Mouse (Mus musculus) kidney, adult 18-20 months (tissue): ENCODE results near the gene Ccdc58.
"Not testable (repeated sequence)": the region's sequence is repeated elsewhere in the genome, so short reads cannot be mapped to it uniquely, and the experiment has no call there.

ENCODE experiments used
- DNase-seq: peaks from one replicate; pipeline ENCODE4 v3.0.0; 2021

Gene Ccdc58

DNA sequence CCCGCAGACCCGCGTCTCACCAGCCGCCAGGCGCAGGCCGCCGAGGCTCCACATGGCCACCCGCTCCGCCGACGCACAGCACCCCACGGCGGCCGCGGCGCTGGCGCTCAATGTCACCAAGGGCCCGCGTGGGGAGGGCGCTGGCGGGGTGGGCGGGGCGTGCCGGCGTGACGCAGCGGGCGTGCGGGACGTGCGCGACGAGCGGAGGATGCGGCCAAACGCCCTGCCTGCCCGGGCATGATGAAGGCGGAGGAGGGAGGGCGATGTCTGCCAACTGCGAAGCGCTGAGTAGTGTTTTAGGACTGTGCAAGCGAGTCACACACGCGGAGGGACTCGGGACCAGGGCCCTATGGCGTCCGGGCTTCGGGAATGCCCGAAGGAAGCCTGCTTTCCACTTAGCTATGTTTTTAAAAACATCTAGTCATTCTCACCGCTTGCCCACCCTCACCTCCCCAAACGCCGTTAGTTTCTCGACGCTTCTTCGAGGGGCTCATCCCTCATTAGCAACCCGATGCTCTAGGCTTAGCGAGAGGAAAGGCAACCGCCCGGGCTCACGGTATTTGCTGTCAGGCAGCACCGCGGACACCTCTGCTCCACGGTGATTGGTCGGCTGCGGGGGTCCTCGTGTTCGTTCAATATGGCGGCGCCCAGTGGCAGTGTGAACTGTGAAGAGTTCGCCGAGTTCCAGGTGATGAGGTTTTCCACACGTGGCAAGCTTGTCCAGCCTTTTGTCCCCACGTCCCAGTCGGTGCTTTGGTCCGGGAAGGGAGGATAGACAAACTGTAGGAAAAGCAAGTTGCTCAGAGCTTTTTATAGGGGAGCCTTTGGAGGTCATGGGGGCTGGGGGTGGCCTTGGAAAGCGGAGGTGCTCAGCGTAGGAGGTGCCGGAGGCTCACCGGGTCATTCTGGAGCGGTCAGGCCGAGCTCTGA is at the start of gene Ccdc58, which contains the start of gene Fam162a:
Ccdc58 (plus strand) TSS at position 236 of the 930 bp plus-strand sequence.
Fam162a (minus strand) TSS at position 145 of the 930 bp plus-strand sequence.
- DNase-seq, result peak; percentile 94

DNA sequence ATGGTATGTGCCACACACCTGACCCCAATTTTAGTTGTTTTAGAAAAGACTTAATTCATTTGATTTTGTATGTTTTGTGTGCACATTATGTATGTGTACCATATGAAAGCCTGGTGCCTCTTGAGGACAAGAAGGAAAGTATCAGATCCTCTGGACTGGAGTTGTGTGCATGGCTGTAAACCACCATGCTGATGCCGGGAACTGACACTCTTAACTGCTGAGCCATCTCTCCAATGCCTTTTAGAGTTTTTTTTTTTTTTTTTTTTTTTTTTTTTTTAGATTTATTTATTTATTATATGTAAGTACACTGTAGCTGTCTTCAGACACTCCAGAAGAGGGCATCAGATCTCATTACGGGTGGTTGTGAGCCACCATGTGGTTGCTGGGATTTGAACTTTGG is 43.4 kb upstream of the Ccdc58 start:
- not testable (repeated sequence) for DNase-seq

DNA sequence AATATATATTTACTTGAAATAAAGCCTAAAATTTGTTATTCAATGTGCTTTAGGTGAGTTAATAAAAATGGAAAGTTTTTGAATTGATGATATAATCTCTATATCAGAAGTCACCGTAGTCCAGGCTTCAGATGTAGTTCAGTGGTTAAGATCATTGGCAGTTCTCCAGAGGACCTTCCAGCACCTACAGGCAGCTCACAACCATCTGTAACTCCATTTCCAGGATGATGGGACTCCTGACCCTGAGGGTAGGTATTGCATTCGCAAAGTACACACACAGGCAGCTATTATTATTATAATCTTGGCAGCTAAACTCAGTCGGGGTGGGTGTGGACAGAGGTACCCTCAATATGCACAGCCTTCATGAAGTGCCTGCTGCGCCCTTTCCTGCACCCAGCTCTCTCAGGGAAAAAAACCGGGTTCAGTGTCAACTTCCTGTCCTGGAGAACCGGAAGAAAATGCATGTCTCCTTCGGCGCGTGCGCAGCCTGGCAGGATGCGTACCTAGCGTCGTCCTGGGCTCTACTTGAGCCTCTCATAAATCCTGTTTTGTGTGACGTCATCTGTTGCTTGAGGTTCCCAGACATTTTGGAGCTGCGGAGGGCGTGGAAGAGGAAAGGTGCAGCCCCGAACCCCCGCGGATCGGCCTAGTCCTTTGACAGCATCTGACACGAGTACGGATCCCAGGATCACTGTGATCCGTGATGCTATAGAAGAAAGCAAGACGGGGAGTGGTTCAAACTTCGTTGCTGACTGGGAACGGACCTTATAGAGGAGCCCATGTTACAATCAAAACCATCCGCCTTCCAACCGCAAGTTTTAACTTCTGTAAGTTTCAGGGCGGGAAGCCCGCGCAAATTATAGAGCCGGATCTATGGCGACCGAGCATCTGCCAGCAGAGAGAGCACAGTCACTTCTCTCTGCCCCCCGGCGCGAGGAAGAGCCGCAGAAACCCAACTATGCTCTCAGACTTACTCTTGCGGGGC is 30.6 kb upstream of the Ccdc58 start, which contains the start of gene Wdr5b:
Wdr5b (plus strand) TSS at position 551 of the 985 bp plus-strand sequence.
- DNase-seq, result peak; percentile 89

DNA sequence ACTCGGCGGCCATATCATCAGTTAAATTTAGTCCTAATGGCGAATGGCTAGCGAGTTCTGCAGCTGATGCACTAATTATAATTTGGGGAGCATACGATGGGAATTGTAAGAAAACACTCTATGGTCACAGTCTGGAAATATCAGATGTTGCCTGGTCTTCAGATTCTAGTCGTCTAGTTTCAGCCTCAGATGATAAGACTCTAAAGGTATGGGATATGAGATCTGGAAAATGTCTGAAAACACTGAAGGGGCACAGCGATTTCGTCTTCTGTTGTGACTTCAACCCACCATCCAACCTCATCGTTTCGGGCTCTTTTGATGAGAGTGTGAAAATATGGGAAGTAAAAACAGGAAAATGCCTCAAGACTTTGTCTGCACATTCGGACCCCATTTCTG is 29.9 kb upstream of the Ccdc58 start:
- DNase-seq, result no peak

DNA sequence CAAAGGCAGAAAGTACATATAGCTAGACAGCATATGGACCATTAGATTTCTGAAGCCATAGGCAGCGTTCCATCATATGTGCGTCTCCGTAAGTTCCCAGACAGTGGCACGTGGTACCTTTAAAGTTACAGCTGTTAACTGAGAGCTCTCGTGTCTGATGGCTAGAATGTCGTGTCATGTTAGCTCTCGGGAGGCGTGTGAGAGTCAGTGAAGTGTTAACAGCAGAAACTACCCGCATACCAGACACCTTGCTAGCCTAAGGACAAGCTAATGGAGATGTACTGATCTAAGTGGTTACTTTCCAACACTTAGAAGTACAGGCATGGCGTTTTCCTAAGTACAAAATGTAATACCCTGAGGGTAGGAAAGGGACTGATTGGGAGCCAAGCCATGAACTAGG is 28.4 kb upstream of the Ccdc58 start:
- no peak for DNase-seq

DNA sequence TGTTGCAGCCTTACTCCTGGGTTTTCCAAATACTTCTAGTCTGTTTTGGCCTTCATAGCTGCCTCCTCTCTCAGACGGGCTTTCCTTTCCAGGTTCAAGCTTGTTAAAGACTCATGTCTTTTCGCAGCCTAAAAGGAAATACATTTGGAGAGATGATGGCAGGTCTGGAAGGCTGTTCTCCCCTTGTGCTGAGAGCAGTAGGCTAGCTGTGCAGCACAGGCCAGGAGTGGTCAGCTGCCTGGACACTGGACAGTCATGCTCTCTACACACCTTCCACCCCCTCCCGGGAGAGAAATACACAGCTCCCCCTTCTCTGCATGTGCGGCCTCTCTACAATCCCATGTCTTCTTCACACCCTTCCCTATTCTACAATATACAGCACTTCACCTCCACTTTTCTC is 27.5 kb upstream of the Ccdc58 start:
- no peak for DNase-seq

DNA sequence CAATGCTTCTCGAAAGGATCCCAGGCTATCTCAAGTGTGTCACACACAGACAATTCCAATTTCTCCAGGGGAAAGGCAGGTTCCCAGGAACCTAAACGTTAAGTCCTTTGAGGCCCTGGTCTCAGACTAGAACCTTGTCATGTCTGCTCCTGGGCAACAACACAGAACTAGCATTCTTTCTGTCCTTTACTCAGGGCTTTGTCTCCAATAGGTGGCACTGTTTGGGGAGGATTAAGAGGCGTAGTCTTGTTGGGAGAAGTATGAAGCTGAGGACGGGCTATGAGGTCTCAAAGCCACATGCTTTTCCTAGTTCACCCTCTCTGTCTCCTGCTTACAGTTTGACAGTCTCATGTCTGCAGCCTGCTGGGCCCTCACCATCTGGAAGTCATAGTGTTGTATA is 23.9 kb upstream of the Ccdc58 start:
- DNase-seq, result no peak

DNA sequence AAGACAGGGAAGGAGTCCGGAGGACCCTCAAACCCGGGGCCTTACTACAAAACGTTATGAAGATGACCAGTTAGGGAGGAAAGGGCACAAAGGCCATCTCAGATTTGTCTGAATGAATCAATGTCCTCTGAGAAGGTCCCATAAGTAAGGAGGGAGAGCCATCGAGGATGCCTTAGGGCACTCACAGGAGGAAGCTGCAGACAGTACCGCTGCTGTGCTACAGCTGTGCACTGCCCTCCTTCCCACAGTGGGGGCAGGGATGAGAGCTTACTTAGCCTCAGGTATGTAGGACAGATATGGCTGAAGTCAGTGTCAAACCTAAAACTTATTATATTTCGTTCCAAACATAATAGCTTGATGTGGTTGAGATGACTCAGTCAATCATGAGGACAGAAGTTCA is 20.0 kb upstream of the Ccdc58 start:
- DNase-seq, result no peak

DNA sequence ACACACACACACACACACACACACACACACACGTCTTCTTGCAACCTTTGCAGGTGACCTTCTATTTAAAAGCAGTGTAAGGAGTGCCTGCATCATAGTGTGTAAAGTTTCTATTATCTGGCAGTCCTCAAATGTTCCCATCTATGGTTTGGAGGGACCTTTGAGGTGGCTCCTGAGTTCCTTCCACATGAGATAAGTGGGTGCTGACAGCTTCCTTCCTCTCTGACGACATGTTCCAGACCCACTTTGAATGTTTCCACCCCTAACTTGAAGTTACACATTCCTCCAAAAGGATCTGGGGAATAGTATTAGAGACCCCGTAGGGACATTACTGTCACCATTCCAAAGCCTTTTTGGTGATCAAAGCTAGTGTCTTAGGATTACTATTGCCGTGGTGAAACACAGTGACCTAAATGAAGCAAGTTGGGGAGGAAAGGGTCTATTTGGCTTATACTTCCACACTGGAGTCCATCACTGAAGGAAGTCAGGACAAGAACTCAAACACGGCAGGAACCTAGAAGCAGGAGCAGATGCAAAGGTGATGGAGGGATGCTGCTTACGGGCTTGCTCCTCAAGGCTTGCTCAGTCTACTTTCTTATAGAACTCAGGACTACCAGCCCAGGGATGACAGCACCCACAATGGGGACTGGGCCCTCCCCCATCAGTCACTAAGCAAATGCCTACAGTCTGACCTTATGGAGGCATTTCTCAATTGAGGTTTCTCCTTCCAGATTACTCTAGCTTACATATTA is 17.8 kb upstream of the Ccdc58 start:
- no peak for DNase-seq

DNA sequence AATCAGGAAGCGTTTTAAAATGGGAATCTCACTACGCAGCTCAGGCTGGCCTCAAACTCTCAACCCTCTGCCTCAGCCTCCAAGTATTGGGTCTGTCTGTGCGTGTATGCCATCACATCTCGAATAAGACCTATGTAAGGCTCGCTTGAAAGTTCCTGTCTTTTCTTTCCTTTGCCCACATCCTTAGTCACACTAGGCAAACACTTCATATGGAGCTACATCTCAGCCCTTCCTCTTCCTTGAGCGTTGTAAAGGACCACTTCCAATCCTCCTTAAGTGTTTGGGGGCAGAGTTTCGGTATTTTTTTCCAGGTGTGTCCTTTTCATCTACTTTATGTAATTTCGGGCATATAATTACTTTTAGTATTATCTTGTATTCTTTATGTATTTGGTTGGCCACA is 16.6 kb upstream of the Ccdc58 start:
- no peak for DNase-seq

DNA sequence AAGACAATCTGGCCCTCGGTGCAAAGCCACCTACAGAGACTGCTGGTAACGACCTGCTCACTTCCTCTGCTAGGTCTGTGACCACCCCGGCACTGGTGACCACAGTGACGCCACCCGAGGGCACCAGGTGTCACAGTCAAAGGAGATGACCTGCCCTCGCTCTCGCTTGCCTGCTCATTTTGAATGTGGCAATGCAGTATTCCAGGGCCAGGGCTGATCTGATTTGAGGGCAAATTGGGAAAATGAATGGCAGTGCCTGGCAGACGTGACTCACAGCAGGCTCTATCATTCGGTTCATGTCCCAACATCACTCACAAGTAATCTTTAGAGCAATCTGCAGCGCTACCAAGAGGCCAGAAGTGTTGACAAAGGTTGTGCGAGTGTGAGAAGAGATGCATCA is 15.1 kb upstream of the Ccdc58 start:
- DNase-seq, result no peak

DNA sequence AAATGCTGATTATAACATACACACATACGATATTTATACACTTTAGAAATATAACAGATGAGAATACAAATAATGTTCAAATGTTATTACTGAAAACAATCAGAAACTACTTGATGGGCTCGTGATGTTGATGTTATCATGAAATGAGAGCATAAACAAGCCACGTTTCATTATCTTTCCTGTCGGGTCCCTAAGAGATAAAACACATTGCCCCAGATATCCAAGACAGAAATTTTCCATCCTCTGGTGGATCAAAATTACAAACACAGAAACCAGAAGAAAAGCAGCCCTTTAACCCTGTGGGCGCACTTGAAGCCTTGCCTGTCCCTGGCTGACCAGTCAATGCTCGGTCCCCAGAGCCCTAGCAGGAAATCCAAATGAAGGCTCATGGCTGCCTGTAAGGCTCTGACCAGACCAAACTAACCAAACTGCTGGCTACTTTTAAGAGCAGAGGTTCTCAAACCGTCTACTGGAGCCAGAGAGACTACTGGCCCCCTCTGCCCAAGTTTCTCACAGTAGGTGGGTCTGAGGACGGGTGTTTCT is 13.5 kb upstream of the Ccdc58 start:
- DNase-seq, result no peak

DNA sequence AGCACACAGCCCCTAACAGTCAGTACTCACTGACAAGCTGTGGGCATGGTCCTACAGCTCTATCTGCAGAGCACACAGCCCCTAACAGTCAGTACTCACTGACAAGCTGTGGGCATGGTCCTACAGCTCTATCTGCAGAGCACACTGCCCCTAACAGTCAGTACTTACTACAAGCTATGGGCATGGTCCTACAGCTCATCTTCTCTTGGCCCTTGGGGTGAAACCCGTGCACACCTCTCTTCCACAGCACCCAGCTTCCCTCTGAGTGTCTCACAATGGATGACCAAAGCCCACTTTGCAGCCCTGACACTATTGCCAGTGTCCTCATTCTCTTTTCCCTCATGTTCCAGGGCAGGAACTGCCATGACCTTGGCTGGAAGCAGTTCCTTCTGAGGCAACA is 9.0 kb upstream of the Ccdc58 start:
- not testable (repeated sequence) for DNase-seq

DNA sequence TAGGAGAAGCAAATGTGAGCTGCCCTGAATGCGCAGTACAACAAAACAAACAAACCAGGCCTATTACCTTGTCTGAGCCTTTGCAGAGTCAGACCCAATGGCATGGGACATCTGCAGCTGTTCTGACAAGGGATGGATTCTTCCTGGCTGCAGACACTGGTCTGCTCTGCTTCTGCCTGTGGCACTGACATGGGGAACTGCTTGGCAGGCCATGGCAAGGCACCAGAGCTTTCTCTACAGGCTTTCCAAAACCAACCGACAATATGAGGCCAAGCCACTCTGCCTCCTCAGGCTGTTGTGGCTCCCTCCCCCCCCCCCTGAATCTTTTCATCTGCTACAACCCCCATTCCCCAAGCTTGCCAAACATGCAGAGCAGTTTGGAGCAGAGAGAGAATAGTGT is 8.2 kb upstream of the Ccdc58 start:
- no peak for DNase-seq

DNA sequence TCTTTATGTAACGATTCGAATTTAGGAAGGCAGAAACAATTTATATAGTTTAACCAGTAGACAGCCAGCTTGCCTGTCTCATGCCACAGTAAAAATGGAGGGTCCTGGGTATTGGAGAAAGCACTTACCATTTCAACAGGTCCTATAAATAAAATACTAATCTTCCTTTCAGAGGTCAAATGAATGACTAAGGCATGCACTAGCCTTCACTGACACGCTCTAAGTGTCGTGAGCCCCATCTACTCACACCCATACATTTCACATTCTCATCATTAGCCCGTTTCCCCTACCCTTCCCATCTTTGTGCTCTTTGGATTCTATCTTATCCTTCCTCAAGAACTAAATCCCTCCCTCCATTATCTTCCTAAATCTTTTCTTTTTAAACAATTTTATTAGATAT is 6.6 kb upstream of the Ccdc58 start:
- no peak for DNase-seq

DNA sequence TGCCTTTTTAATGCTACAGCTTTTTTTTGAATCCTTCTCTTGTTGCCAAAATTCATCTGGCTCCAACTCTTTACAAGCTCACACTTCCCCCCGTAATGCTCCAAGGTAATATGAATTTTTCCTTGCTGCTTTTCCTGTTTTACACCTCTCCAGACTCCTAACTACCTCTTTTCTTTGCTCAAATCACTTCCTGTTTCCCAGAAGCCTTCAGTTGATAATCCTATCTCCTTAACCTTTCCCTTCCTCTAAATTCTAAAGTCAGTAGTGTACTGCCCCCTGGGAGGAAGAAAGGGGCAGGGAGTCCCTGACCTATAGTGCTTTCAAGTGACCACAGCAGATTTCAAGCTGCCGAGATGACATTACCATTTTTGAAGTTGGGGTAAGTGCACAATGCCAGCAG is 3.8 kb upstream of the Ccdc58 start:
- no peak for DNase-seq

DNA sequence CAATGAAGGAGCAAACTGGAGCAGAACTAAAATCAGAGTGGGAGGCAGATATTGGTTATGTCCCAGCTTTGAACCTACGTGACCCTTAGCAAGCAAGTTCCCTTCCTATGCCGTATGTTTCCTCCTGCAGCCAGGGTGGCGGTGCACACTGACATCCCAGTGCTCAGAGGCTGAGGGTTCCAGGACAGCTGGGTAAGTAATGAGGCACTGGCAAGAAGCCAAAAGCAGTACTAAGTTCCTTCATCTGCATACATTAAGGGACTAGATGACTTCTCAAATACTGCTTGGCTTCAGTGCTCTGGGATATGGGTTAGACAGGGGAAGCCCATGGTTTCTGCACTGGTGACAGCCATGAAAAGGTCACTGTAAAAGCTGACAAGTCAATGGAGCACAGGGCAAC is 3.1 kb upstream of the Ccdc58 start:
- DNase-seq, result no peak

DNA sequence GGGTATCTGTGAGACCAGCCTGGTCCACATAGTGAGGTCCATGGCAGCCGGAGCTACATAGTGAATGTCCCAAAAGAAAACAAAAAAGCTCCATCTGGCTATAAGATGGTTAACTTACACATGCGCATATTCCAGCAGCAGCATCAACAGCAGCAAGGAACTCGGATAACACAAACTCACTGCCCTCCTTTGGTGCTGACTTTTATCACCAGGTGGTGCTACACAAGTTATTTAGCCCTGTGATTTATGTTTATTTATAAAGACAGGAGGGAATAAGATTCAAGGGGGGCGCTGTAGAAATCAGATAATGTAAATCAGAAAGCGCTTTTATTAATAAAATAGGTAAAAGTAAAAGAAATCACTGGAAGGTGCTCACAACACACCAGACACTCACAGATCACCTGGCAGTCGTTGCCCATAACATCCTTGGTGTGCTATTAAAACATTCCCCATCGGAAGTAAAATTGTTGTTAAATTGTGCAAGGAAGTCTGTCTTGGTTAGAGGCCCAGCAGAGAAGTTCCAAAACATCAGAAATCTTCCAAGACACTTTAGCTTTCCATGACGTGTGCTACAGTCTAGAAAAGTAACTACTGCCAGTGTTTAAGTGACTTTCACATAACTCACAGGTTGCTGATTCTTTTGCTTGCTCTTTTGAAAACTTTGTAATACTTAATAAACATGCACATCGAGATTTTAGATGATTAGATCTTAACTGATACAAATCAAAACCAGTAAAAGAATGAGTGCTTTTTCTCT is 1.5 kb upstream of the Ccdc58 start:
- DNase-seq, result no peak

DNA sequence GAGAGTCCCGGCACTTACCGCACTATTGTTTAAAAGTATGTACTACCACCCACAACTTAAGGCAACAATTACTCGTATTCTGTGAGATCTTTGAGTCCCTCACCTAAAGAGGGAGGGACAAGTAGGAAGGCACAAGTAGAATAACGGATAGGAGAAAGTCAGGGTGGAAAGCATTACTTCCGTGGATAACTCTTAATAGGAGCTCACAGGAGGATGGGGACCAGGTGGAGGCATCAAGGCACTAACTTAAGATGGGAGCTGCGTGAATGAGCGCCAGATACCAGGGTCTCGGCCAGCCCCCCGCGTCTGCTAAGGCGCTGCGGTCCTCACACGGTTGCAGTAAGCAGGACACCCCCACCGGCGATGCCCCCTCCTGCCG is 425 bp upstream of the Ccdc58 start:
- DNase-seq, result no peak

DNA sequence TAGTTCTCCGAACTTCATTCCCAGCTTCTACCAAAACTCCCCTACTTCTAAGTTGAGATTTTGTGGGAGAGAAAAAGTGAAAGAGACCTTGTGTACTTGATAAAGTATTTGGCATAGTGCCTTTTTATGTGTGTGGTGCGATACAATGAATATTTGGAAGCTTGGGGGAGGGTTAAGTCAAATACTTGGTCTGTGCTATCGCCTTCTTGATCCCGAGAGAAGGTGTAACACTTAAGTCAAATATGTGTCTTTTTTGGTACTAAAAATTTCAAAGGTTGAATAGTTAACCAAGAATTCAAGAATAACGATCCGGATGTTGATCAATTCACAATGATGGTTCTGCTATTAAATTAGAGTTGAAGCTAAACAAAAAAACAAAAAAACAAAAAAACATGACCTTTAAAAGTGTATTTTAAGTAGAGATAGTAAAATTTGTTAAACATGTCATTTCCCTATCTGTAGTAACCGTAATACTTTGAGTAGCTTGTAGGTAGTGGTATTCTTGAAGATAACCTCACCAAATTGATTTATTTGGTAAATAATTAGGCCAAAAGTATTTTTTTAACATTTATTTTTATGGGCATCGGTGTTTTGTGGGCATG is 1.0 kb downstream of the Ccdc58 start:
- no peak for DNase-seq

DNA sequence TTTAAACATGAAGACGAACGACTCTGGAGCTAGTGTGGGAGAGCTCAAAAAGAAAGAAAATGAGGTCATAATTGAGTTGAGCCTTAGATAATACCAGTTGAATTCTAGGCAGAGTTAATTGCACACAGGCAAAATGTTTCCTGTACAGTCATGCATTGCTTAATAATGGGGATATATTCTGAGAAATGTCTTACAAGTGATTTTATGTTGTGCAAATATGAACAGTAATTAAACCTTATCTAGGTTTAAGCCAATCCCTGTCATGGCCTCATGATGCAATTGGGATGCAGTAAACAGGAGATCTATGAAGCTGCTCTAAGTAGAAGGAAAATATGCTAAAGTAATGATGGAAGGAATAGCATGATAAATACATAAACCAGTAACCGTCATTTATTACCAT is 3.3 kb downstream of the Ccdc58 start:
- no peak for DNase-seq
